Mouse (Mus musculus) WW6 (cell line): ENCODE measurements at regions not wholly inside any gene's neighbourhood (a gene's known extent, or its start where the extent isn't known, plus 50 kb on each side); places are given as distances from the start of the nearest gene placed in this dataset.

Experiments
- DNase-seq: peaks from one replicate; pipeline ENCODE4 v3.0.0-alpha.2; 2013; ENCODE audit warnings: low read depth, low spot score

DNA sequence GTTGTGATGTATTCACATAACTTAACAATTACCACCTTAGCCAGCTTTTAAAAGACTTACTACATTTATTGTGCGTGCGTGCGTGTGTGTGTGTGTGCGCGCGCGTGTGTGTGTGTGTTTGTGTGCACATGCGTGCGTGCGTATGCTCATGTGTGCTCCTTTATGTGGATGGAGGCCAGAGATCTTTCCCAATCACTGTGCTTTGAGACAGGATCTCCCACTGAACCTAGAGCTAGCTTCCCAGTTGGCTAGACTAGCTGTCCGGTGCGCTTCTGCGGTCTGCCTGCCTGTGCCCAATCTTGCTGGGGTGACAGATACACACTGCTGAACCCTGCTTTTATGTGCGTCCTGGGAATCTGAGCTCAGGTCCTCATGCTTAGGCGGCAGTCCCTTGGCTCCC, 50.1 kb upstream of the Arhgap29 start:
- no peak for DNase-seq

DNA sequence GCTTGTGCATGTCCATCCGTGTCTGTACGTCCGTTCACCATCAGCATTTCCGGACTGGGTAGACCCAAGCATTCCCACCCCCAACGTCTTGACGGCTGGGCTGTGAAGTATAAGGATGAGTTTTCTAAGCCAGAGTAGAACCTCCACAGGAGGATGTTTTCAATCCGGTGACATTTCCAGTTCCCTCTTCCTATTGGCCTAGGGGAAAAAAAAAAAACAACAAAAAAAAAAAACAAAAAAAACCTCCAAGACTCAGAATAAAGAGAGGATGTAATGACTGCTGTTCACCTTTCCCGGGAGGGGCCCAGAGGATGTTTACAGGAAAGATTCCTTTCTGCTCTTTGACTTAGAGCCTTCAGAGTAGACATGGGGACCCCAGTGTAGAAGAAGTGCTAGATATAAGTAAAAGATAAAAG, 51.9 kb upstream of the Arhgap29 start:
- DNase-seq: no peak

DNA sequence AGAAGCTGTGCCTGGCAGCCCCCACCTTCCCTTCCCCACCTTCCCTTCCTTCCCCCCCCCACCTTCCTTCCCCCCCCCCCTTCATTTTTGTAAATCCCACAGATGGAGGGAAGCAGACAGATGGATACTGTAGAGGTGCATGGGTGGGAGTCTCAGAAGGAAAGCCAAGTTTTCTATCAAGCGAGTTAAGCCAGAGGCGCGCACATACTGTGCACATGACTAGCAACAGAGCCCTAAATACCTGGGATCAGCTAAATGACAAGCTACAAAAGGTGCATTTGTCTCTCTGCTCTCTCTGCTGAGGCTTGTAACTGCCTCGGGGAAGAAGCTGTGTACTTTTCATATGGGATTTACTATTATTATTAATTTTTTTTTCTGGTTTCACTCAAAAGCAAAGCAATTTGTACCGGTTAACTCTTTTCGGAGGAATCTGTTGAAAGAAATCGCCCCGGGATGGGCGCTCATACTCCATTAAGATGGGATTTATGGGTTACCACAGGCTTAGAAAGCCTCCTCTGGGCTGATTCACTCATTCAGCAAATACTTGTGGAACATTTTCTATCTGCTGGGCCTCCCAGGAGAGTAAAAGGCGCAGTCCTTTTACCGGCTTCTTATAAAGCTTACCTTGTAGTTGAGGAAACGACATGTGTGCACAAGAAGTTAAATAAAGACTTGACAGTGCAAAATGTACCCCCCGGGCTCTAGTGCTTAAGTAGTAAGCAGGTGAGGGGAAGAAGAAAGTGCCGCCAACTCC, 54.3 kb upstream of the Arhgap29 start:
- DNase-seq: no peak

DNA sequence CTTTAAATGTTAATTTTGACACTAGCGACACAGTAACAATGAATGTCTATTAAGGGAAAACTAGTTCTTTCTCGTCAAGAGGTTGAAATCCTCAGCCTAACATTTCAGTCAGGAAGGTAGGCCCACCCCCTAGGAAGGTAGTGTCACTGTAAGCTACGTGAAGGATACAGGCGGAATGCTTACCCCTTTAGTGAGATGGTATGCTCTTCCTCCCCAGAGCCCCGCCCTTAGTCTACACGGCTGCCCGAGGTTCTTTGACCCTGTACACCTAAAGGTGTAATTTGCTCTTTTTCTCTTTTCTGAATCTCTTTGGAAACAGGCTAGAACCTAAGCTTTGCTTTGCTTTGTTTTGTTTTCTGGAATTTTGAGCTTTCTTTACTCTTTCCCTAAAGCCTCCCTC, 58.7 kb upstream of the Arhgap29 start:
- DNase-seq: no peak

DNA sequence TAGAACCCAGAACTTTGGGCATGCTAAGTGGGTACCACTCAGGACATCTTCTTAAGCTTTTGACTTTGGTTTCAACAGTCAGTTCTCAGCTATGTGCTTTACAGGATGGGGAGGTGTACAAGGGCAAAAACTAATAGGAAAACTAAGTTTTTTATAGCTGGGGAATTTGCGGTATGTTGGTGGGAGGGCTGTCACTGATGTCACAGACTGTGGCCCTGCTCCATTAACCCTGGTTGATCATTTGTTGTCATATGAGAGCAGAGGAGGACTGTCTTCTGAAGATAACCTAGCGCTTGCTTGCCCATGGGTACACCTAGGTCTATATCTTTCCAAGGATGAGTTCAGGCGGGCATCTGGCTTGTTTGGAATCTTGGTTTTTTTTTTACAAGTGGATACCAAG, 59.7 kb upstream of the Arhgap29 start:
- DNase-seq: no peak

DNA sequence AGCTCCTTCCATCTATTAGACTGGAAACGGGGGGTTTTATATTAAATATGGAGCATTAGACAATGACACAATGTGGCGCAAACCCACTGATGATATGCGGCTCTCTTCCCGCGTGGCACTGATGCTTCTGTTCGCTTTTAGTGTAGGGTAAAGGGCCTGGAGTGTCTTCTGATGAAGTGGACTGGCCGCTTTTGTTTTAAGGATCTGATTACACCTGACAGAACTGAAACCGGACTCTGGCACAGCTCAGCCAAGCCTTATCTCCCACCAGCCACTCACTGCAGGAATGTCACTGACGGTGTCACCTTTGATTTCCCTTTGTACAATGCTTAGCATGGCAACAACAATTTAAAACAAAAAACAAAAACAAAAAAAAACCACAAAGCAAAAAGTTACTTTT, 61.0 kb upstream of the Arhgap29 start:
- DNase-seq: no peak

DNA sequence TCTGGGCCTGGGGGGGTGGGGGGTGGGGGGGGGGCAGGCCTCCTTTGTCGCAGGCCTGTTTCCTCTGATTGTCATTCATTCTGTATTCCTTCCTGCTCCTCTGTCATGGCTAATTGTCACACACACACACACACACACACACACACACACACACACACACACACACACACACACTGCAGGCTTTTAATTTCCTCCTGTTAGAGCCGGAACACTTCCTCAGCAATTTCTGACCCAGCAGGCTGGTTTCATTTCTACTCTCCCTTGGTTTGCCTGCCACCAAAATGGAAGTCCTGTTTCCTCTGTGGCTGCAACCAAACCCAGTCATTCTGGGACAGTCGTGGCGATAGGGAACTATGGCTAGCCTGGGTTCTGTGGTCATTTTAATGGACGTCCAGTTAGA, 61.8 kb upstream of the Arhgap29 start:
- no peak for DNase-seq

DNA sequence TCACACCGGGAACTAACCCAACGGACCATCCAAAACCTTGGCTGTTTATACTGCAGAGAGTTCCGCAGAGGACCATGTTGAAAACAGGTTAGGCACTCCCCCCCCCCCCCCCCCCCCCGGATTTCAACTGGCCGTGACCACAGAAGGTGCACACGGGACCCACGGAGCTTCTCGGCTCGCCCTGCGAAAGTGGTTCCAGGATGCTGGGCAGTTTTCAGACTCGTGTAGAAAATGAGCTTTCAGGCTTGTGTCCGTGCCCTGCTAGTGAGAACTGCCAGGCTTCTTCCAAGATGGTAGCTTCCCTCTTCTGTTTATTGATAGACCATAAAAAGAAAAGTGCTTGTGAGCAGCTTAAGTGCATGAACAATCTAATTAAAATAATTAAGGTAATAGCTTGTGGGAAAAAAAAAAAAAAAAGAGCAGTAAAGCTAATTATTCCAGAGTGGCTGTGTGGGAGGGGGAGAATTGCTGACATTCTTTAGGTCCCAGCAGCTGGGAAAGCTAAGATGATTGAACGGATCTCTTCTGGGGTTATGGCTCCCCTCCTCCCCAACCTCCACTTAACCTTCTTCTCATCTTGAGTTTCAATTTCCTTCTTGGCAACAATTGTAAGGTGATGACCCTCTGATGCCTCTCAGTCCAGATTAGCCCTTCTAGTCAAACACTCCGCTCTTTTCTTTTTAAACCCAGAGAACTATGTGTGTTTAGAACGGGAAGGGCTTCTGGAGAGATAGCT, 65.3 kb upstream of the Arhgap29 start:
- no peak for DNase-seq

DNA sequence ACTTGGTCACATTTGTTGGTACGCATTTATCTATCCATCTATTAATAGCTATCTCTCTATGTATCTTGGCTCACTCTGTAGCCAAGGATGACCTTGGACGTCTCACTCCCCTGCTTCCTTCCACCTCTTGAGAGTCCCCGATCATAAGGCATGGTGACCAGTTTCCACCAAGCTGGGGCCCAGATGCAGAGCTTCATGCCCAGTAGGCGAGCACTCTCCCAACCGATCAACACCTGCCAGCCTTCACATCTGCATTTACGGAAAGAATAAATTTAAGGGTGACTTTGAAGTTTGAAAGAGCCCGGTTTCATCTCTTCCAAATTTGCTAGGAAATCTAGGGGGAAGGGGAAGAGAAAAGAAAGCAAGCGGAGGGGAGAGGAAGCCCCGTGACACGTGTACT, 66.0 kb upstream of the Arhgap29 start:
- DNase-seq: no peak

DNA sequence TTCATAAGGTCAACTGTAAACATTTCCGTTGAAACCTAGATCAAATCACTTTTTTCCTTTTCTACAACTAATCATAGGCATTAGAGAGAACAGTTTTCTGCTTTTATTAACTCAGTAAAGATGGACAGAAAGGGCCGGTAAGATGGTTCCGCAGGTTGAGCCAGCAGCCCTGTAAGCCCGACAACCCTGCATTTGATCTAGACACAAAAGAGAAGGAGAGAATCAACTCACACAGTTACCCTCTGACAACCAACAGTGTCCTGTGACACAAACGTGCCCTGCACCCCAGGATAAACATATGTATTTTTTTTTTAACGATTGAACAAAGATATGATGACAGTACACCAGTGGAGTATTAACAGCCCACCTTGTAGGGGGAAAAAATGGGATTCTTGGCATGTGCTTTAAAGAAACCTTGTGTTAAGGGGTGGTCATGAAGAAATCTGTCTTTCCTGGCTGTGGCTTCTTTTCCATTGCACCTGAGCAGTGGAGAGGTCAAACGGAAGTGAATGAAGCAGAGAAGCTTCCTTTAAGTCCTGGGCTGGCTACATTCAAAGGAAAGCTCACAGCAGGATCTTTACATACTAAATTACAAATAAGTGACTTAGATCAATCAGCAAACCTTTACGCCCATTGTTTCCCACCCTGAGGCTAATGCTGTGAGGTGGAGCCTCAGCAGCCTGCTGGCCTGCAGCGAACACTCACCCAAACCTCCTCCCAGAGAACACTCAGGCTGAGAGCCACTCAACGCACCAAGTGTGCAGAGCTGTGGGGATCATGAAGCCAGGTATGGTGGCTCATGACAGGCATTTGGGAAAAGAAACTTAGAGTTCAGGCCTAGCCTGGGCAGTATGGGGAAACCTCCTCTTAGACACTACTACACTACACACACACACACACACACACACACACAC, 66.8 kb upstream of the Arhgap29 start:
- peak; percentile 53 for DNase-seq

DNA sequence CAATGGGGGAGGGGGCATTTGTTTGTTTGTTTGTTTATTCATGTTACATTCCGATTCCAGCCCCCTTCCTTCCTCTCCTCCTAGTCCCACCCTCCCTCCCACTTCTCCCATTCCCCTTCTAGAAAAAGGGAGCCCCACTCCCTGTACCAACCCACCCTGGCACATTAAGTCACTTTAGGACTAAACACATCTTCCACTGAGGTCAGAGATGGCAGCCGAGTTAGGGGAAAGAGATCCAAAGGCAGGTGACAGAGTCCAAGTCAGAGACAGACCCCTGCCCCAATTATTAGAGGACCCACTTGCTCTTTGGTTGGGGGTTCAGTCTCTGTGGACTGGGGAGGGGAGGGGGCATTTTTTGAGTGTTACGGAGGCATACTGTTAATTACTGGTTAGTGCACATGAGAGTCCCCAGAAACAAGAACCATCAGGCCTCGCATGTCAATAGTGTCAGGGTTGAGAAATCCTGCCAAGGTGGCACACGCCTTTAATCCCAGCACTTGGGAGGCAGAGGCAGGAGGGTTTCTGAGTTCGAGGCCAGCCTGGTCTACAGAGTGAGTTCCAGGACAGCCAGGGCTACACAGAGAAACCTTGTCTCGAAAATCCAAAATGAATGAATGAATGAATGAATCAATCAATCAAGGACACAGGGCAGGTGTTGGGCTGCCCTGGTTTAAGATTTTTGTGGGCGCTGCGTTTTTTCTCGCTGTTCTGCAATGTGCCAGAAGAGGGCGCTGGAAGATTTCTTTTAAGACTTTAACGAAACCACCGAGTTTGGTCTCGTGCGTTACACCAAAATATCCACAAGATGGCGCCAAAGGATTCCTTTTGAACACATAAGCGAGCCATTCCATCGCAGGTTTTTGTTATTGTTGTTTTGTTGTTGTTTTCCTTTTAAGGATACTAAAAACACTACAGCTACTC, 67.8 kb upstream of the Arhgap29 start:
- DNase-seq: peak; percentile 78

DNA sequence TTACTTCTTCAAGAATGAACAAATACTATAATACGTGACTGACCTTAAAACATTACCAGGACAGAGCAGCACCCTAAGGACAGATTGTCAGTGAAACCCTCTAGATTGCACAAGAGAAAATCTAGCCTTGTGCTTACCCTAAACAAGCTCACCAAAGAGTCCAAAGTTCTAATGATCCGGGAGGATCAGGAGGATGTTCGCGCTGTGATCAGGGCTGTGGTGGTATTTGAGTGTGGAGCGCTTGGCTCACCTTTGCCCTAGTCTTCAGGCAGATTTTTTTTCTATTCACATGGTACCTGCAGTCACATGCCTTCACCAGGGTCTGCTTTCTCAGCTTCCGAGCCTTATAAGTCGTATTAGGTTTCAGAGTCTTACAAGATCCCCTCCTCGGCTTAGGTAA, 65.3 kb upstream of the Abcd3 start:
- DNase-seq: no peak

DNA sequence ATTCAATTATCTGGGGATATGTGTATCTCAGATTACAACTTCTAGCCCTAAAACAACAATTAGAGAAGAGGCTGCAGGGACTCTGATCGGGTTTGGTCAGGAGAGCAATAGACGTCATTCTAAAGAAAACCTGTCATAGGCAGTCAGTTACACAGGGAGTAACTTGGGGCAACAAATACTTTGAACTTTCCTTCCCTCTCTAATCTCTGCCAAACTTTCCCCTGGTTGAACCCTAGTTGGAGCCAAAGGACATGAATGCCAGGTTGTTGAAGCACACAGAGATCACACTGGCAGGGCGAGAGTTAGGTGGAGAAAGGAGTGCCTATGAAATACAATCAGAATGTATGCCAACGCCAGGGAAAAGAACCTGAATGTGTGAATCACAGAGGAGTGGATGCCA, 60.0 kb upstream of the Abcd3 start:
- no peak for DNase-seq

DNA sequence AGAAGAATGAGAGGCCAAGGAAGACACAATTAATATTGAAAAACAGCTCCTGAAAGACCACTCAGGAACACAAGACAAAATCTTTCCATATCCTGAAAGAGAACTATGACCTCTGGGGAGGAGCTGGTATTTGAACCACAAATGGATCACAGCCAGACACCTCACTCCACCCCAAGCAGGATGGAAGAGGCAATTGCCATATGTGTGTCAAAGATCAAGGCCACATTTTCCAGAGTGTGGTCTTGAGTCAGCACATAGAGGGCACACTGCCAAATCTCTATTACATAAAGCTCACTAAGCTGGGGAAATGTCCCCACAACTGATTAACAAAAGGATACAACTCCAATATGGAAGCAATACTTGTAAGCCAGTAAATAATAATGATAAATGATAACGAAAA, 59.5 kb upstream of the Abcd3 start:
- no peak for DNase-seq

DNA sequence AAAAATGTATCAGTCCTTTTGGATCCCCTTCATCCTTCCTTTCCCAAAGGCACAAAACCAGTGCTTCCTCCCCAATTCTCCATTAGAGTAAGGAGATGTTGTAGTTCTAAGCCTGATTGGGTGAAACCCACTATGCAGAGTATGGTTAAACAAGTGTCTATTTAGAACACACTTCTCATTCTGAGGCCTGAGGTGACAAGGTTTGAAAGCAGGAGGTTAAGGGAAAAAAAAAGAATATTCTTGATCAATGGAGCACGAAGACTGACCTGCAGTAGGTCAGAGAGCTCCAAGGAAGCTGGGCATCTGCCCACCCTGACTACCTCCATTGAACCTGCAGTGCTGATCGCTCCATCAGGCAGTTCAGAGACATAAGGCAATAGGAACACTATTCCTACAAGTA, 58.5 kb upstream of the Abcd3 start:
- DNase-seq: no peak

DNA sequence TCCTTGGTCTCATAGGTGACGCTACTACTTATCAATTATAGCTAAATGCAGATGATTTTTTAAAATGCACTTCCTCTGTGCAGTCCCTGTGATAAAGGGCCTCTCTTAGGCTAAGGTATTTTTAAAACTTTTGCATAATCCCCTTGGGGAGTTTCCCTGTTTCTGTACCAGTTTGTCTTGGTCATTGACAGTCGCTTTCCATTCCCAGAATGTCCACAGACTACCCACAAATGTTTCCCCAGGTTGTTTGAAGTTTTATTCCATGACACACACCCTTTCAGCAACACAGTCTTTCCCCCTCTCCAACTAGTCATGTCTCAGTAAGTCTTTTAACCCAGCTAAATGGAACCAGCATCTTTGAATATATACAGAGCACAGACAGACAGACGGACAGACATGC, 57.6 kb upstream of the Abcd3 start:
- DNase-seq: no peak

DNA sequence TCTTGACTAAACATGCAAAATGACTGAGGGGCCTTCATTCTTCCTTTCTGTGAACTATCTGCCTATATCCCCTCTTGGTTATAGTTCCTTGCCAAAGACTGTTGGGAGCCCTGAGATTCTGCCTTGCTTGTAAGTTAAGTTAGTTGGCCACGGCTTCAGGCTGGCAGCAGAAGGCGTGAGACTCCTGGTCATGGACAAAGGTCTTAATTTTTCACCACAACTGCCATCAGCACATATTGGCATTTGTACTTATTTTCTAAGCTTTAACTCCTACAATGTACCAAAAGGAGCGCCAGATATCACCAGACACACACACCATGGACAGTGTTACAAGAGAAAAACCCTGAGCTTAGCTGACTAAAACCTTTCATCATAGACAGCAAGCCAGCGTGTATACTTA, 56.7 kb upstream of the Abcd3 start:
- DNase-seq: no peak

DNA sequence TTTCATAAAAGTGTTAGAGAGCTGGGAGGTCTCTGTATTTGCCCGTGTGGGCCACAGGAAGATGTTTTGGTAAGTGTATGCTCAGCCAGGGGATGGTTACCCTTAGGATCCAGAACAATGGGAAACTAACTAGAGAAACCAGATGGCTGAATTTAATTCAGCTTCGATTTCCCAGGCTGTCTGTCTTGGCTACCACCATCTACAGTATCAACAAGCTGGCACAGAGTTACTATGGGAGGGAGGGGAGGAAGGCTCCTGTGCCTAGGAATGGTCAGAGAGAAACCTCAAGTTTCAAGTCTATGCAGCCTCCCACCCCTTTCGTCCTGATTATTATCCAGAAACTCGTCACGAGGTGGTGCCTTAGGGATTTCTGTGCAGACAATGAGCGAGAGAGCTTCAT, 55.6 kb upstream of the Abcd3 start:
- no peak for DNase-seq

DNA sequence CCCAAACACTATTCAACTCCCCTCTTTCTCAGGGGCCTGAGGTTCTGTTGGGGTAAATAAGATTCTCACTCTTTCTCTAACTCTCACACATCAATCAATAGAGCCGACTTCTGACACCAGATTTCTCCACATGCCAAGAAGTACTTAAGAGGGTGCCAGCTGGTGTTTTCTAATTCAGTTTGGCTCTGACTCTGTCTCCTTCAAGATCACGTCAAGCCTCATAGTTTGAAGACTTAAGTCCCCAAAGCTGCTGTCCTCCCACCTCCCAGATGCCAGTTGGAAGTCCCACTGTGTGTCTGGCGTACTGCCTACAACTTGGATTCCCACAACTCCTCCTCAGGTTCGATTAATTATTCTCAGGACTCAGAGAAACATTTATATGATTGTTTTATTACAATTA, 54.6 kb upstream of the Abcd3 start:
- DNase-seq: no peak

DNA sequence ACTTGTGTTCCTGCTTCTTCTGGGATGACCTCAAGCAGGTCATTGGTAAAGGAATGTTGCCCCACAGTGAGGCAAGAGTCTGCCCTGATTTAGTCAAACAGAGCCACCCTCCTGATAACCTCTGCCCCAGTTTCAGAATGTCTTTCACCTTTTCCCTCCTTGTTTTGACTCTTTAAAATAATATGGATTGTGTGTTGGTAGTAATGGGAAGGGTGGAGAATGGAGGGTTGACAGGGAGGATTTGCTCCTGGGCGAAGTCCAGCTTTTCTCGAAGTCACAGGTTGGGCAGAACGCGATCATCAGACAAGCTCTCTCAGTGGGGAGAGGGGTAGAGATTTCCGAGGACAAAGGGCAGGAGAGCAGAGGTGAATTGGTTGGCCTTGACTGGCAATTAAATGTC, 52.2 kb upstream of the Abcd3 start:
- DNase-seq: no peak

DNA sequence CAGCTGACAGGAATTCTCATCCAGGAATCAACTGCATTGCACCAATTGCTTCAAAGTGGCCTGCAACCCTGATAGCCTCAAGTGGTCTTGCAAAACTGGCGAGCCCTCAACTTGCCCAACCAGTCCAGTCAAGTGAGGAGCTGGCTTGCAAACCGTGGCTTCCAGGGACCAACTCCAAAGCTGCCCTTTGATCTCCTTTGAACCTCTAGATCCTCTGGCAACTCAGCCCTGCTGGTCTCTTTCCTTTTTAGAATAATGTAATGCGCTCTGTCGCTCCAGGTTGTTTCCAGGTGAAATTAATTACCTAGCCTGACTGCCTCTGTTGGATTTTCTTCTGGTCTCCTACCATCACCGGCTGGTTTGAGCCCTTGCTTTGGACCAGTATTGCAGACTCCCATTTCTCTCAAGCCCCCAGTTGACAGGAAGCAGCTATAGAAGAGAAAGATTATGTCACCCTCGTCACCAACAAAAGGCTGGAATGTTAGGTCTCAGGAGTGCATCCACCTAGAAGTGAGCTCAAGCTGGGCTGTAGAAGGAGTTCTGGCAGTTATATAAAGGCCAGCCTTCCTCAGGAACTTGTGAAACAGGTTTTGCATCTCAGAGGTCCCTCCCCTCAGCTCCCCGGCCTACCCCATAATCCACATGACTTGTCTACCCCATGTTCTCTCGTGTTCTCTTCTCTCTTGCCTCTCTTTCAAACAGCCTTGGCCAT, 49.8 kb upstream of the Abcd3 start:
- no peak for DNase-seq
